Mouse (Mus musculus) MN1 (cell line): ENCODE measurements around the gene Tcf7l2.

Source experiments
- DNase-seq: peaks from one replicate; pipeline ENCODE4 v3.0.0-alpha.2; 2016; ENCODE audit warnings: low spot score

The Tcf7l2 gene

DNA sequence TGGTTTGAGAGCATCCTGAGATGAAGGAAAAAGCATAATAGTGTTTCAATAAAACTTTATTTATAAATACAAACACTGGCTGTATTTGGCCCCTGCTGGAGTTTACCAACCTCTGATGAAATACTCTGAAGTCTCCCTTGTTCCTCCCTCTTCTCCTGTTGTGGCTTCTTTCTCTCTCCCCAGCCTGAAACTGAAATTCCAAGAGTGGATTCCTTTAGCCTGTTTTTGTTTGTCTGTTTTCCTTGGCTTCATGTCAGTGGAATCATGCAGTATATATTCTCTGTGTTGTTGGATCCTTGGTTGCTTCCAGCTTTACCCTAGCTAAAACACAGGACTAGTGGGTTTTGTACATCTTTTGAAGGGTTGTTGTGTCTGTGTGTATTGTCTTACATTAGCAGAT lies 16.5 kb downstream of the Tcf7l2 start:
- DNase-seq = no peak

DNA sequence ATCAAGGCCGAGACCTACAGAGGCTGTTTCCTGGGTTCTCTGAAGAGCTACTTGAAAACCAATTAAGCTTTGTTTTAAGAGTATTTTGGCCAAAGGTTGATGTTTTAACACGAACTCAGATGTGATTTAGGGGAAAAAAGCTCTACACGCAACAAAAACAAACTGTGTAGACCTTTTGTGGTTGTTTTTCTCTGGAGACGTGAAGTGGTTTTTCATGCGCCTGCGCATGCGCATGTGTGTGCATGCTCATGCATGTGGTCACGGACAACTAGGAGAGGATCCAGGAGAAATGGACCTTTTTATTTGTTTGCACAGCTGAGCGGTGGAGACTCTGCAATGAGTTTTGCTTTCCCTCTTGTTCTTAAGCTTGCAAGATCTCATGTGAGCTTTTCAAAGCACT lies 17.4 kb downstream of the Tcf7l2 start:
- no peak for DNase-seq

DNA sequence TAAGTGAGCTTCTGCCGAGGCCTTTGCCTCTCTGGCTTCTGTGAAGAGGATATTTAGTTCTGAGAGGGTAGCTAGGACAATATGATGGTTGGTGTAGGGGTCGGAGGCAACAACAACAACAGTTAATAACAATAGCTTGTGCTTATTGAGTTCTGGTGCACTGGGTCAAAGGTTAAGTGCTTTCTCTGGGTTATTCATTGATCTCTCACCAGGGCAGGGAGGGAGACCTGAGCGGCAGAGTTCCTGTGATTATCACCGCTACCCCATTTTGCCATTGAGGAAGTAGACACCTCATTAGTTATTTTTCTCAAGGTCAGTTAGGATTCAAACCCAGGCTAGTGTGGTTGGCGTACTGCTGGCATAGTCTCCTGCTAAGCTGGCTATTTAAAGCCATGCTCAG lies 19.5 kb downstream of the Tcf7l2 start:
- DNase-seq = no peak

DNA sequence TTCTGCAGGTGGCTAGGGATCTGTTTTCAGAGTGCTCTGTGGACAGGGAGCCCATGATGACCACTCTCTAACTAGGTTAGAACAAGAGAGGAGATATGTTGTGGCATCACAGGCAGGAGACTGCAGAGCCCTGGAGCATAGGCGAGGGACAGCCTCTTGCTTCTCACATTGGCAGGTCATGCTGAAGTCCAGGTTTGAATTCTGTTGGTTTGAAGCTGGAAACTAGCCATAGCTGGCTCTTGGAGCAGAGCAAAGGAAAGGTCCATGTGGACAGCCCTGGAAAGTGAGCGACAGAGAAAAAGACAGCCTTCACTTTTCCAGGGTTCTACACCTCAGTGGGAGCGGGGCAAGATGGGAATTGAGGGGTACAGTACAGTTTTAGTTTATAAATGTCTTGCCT lies 20.6 kb downstream of the Tcf7l2 start:
- DNase-seq = no peak

DNA sequence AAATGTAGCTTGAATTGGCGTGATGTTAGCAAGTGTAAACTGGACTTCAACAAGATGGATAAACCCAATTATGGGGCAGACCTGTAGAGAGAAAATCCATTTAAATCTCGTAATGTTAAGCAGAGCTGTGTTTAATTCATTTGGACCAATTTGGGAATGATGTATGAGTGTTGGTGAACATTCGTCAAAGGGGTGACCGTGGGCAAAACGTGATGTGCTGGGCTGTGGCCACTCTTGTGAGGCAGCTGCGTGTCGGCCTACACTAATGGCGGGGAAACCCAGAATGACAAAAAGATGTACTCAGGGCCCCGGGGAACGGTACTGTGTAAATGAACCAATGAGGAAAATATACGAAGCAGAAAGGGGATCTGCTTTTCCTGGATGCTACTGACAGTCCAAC lies 24.2 kb downstream of the Tcf7l2 start:
- DNase-seq = peak; percentile 63

DNA sequence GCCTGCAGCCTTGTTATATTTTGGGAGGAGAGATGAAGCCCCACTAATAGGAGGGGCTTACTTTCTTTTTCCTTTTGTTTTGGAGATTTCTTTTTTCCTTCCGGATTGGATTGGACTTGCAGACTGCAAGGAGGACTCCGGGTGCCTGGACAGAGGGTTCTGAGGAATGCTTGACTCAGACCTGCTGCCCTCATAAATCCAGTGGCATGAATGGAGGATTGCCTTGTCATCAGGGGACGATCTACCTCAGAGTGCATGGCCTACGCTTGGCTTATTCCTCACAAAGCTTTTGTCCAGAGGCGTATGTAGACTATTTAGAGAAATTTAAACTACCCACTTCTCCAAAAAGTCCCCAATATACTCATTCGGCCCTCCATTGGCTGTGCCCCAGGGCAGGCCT lies 25.5 kb downstream of the Tcf7l2 start:
- no peak for DNase-seq

DNA sequence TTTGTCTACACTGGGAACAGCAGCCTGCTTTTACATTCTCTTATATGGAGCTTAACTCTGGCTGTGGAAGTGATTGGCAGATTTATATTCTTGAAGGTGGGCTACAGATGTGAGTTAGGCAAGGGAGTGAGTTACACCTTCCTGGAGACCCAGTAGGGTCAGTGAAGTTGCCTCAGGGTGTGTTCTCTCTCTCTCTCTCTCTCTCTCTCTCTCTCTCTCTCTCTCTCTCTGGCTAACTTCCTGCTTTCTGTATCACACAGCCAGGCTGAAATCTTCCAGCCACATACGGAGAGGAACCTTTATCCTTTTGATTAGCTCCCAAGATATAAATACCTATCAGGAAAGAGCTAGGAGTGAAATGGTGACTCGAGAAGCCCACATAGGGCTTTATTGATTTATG lies 26.0 kb downstream of the Tcf7l2 start:
- no peak for DNase-seq

DNA sequence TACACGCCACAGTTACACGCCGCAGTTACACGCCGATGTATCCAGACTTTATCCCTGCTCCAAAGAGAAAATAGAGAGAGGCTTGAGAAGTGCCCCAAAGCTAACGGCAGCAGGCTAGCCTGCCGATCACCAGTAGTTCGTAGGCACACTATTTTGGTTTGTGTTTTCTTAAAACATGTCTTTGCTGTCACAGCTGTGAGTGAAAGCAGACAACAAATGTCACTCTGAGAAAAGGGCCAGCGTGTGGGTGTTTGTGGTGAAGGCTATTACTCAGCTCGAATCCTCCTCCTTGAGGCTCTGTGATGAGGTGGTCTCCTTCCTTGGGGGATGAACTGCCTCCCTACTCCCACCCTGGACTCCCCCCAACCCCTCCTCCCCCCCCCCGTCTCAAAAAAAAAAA lies 26.6 kb downstream of the Tcf7l2 start:
- no peak for DNase-seq

DNA sequence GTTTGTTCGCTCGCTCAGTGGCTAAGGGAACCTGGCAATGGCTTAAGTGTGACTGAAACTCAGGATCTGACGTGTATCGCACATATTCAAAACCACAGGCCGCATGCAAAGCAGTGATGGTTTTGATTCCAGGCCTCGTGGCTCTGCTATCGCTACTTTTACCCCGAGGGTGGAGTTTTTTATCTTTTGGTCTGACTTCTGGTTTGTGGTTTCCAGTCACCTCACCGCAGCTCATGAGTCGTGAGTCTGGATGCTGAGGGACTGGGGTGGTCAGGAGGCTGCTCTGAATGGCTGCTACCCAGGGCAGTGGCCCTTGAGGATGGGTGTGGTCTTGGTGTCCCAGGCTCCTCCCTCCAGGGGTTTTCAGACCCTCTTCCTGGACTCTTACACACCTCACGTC lies 27.3 kb downstream of the Tcf7l2 start:
- DNase-seq = no peak

DNA sequence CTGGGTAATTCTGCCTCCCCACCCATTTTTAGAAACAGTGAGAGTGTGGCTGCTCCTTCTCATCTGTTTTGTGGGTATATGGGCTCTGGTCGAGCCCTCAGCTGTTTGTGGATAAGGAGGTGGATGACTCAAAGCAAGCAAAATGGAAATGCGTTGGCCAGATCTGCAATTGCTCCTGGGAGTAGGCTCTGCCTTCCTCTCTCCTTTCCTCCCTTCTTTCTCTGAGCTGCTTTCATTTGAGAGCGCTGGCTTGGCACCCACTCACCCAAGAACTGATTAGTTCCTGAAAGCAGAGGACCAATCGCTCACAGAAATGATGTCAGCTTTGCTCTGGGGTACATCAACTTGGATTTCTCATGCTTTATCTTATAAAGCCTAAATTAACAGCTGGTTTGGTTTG lies 32.7 kb downstream of the Tcf7l2 start:
- peak; percentile 57 for DNase-seq

DNA sequence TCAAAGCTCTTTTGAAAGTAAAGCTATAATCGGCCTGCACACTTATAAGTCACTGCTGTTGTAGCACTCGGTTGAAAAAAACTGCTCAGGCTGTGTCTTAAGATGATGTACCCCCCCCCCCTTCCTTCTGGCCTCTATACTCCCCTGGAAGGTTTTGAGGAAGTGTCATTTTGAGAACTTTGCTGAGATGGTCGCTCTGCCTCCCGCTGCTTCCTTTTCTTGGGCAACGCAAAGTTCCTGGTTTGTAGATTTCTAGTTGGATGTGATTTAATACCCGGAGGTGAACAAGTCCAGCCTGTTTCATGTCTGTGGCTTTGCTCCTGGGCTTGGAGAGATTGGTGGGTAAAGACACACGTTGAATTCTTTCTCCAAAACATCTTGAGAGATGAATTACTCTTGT lies 33.2 kb downstream of the Tcf7l2 start:
- DNase-seq = no peak

DNA sequence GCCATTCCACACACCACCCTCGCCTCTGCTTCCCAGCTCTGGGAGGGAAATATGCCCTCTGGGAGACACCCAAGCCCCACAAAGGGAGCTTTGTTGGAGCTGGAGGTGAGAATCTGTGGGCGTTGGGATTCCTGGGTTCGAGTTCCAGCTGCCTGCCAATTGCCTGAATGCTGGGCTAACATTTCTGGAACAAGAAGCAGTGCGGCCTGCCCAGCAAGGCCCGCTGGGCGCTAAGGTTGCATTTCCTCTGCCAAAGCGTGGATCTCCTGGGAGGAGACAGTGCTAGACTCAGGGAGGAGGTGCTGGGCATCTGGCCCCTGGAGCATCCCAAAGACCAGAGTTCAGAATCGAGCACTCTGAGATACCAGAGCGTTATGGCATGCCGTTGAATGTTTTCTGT lies 38.3 kb downstream of the Tcf7l2 start:
- no peak for DNase-seq

DNA sequence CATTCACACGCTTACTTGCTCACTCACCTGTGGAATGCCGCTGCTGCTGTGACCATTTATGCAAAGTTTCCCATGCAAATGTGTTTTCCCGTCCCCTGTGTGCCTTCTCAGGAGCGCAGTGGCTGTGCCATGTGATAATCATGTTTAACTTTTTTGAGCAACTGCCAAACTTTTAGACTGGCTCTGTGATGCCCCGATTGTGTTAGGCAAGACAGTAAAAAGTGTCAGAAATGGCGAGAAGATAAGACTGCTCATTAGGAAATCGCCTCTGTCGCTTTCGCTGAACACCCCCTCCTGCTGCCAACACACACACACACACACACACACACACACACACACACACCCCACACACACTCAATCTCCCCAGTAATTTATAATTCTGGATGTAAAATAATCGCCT lies 39.5 kb downstream of the Tcf7l2 start:
- no peak for DNase-seq

DNA sequence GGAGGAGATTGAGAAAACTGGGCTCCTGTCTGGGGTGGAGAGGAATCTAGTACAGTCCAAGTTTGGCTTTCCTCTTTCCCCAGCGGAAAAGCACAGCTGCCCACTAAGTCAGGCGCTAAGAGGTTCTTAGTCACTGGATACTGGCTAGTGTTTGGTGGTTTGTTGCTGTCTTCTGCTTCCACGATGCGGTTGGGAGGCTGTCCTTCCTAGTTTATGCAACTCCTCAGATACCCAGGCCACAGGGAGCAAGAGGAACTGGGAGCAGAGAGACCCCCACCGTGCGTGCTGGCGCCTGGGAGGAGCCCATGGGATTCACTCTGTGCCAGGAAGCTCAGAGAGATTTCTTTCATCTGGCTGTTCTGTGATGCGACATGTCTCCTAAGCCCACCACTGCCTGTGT lies 40.1 kb downstream of the Tcf7l2 start:
- DNase-seq = no peak

DNA sequence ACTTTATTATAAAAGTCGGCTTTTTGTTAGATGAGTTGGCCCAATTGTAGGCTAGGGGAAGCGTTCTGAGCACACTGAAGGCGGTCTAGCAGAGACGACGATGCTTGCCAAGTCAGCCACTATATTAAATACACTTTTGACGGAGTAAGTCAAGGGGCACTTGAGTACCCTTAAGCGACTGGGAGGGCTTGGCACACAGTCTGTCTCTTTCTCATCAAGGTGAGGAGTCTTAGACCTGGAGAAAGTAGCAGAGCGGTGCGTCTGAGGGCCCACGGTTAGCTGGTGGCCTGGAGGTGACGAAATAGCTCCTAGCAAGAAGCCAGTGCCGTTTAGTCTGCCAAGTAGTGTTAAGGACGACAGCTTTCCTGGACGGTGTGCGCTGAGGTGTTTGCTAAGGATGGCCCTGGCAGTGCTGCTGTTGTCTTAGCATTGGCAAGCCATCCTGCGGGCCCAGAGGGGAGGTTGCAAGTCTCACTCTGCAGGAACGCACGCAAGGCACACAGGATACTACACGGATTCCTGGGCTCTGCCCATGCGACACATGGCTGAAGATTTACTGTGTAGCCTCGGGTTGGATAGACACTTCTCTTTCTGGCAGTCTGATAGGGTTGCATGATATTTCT lies 43.3 kb downstream of the Tcf7l2 start:
- DNase-seq = no peak

DNA sequence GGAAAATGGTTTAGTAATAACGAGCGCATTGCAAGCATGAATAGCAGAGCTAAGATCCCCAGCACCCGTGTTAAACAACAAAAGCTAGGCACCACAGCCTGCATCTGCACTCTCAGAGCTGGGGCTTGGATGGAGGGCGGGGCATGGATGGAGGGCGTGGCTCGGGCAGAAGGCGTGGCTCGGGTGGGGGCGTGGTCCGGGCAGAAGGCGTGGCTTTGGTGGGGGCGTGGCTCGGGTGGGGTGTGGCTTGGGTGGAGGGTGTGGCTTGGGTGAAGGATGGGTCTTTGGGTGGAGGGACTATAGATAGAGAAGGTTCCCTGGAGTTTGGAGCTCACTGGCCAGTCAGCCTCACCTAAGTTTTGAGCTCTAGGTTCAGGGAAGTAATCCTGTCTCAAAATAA lies 45.8 kb downstream of the Tcf7l2 start:
- DNase-seq = no peak

DNA sequence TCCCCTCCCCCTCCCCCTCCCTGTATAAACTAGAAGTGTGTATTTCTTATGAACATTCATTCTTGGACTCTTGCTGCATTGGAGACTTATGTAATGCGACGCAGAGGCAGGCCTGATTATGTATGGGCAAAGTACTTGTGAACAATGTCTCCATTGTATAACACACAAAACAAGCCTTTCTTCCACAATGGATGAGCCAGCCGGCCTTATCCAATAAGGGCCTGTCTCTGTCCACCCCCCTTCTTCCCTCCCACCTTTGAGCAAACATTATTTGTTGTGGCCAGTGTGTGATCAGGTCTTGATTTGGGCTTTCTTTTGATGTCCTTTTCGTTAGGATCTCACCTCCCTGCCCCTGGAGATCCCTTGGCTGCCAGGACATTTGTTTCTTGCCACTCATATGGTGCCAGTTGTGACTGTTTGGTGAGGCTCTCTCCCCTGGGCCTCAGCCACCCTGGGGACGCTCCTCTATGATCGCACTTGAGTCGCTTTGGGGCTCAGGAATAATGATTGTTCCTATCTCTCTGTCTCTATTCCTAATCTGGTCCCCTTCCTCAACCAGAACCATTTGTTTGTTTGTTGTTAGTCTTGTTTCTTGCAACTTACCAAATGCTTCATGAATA lies 46.8 kb downstream of the Tcf7l2 start:
- peak; percentile 32 for DNase-seq

DNA sequence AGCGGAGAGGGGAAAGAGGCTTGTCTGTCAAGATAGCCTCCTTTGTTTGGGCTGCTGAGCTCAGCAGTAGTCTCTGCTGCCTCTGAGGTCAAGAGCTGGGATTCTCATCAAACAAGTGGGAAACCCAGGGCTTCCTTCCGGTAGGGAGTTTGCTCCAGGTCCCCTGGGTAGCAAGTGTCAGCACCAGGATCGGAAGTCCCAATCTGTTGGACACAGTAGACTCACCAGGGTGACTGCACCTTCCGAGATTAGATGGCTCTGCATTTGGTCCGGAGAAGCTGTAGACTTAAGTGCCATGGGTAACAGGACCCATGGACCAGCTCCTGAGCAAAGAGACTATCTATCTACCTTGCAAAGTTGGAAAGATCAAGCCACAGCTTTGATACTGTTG lies 47.3 kb downstream of the Tcf7l2 start:
- DNase-seq = no peak

DNA sequence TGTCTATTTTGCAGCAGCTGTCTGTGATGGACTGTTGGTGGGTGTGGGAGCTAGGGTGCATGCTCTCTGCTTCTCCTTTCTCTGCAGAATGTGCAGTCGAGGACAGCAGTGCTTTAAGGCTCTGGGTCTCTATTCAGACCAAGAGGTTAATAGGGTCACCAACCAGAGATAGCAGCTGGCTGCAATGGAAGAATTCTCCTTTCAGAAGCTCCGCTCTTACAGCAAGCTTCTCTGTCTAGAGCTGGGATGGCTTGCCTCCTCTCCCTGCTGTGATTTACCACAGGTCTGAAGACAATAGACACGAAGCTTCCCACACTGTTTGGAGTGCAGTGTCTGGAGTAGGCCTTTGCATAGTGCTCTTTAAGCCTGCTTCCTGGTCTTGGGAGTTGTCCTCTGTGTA lies 48.2 kb downstream of the Tcf7l2 start:
- no peak for DNase-seq

DNA sequence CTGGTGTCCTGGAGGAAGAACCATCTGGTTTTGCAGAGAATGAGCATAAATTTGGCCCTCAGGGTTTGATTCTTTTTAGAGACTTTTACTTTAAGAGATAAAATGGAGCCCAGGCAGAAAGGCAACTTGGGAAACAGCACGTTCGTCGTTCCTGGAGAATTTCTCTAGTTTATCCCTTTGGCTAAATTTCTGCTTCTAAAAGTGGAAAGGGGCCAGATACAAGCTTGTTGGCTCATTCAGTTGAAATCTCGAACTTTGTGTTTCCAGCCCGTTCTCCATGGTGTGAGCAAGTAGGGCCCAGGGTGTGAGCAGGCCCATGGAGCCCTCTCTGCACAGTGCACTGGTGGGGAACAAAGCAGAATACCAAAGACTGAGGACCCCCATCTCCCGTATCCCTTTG lies 49.7 kb downstream of the Tcf7l2 start:
- no peak for DNase-seq

DNA sequence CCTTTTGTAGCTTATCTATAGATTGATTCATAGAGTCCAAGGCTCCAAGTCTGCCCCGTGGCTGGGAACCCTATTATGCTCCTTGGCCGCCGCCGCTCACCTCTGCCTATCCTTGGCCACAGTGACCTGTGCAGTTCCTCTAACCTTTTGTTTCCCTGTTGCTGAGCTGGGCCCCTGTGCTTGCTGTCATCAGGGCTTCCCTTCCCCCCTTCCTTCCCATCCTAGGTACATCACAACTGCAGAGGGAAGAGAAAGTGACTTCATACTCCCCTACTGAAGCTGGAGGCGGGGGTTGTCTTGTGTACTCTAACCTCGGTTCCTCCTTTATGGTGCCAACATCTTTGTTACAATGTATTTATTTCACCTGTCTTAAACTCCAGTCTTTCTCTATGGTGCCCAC lies 50.3 kb downstream of the Tcf7l2 start:
- DNase-seq = no peak

DNA sequence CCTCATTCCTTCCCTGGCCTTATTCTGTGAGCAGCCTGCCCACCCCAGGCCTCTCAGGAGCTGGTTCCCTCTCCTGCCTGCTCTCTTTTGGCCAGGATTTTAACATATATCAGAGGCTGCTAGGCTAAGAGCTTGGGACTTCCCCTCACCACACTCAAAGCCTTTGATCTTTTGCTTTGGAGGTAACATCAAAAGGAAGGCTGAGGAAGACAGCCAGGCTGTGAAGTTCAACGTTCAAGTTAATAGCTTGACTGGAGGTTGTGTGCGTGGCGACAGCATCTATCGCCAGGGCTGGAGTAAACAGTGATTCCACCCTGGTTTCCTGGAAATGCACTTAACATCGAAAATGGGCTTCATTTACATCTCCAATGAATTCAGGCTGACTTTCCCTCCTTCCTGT lies 51.0 kb downstream of the Tcf7l2 start:
- DNase-seq = no peak

DNA sequence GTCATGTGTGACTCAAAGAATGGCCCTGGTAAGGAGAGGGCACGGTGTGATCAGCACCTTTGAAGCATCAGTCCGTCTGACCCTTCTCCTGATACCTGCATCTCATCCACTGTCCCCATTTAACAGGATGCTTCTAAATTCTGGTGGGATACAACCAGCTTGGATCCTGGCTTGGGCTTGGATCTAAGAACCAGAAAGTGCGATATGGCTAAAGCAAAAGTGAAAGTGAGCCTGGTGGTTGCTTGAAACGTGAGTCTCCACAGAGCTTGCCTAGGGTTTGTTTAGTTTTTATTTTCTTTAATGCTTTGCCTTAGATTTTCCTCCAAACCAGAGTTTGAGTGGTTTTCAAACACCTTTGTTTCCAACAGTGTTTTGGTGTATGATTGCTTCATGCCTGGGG lies 51.4 kb downstream of the Tcf7l2 start:
- no peak for DNase-seq

DNA sequence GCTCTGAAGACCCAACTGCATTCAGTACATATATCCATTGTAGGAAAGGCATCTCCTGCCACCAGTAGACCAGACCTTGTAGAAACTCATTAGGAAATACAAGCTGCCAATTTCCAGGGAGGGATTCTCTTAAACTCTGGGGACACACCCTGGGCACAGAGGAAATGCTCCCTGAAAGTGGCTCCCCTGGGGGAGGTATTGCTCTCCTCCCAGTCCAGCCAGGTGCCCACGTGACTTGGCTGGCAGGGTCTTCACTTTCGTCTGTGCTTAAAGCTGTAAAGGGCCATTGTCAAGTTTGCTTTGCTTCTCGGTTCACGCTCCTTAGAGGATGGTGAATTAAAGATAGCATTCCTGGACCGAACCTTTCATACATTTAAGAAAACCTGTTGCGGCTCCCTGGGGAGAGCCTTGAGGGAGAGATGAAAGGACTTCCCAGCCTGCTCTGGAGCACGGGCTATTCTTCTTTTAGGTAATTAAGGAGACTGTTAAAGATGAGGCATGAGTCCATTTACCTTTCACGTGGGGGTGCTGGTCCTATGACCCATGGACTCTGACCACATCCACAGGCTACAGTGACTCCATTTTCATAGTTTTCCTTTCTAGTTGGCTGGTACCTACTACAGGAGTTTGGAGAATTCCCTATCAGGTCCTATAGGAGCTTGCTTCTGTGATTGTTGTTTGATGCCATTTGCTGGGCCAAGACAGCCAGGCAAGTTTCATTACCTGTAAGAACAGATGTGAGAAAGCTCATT lies 52.8 kb downstream of the Tcf7l2 start:
- DNase-seq = no peak
